Mouse (Mus musculus): ENCODE data around the gene Kcna10.

Kcna10 gene

DNA sequence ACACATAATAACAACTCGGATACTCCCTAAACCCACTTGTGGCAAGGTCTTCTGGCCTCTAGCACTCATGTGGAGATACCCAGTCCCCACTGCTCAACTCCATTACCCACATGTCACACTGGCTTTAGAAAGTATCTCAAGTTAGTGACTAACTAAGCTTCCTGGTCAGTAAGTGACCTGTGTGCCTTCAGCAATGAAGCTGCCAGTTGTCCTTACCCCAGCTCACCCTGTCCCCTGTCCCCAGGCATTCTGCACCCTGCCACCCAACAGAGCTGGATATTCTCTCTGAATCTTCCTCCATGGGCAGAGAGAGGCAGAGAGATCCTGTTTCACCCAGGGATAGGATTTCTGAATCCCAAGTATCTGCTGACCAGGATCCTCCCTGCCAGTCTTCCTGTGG lies at the start of gene Kcna10:
Kcna10 (plus strand) TSS at position 301 of the 400 bp plus-strand sequence.
- no peak for DNase-seq

DNA sequence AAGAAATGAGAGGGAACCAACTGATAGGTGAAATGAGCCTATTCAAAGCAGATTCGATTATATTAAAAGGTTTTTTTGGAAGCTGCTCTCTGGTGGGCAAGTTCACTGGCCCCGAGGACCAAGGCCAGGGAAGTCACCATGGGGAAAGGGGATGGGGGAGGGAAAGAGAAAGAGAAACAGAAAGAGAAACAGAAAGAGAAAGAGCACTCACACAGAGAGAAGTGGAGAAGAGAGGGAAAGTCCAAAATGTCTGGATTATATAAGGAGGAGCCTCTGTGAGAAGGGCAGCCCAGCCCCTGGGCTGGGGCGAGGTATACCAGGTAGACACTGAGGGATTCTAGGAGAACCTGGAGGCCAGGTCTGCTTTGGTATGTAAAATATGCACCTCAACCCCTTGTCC lies 48.4 kb upstream of the Kcna10 start:
- no peak for DNase-seq

DNA sequence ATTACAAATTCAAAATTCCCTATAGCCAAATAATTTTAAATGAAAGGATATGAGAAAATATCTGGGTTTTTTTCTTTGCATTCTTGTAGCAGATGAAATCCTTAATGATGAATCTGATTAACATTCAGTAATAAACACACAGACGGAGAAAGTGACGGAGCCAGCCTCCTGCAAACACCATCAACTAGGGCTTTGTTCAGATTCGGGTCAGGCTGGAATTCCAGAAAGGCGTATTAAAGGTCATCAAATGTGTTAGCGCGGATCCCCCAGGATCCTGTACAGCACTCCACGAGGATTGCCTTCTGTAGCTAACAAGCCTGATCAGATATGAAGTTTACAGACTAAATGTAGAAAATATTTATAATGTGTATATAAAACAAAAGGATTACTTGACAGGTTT lies 35.7 kb upstream of the Kcna10 start:
- DNase-seq, result no peak

DNA sequence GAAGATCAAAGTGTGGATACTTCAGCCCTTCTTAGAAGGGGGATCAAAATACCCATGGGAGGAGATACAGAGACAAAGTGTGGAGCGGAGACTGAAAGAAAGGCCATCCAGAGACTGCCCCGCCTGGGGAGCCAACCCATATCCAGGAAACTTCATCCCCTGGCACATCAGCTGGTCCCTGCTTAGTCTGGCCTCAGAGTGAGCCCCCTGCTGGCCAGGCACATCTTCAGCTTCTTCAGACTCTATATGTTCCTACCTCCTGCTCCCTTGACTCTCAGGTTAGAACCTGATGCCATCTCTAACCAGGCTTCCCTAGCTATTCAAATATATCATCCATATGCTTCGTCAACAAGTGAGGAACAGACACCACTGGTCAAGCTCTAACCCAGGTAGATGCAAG lies 33.9 kb upstream of the Kcna10 start:
- peak; percentile 61 for DNase-seq

DNA sequence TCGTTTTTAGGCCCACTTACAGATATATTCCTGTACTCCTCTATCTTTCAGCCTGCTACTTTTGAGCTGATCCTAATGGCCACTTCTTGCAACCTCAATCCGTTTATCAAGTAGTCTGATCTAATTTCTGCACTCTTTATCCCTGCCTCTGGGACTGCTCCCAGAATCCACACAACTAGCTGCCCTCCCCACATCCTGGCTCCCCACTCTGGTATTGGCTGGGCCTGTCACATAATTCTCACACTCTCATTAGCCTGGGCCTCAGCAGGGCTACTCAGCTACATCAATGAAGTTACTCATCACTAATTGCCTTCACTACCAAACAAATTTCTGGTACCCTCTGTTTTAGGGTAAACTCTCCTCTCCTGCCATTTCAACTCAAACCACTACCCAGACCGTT lies 32.4 kb upstream of the Kcna10 start:
- DNase-seq, result no peak

DNA sequence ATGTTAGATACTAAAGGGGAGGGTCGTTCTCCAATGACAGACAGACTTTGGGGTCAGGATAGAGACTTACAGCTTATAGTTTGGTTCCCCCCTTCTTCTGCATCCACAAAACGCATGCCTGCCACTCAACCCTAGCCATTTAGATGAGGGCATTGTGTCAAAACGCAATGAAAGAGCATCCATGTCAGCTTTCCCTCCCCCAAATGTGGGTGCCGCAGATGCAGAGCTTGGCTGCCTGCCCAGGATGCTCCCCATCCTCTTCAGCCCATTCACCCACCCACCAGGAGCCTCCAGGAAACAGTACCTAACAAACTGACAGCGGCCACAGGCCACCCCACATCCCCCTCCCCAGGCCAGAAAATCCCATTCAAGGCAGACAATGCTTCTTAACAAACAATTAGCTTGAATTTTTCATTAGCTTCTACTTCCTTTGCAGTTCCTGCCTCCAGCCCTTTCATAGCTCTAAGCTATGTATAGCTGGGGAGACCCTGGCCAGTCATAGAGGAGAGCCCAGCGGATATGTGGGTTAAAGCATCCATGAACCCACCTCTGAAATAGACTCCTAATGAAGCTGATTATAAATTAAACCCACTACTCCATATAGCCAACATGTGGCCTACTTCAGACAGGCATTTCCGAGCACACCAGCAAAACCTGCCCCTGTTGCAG lies 31.9 kb upstream of the Kcna10 start:
- DNase-seq, result no peak

DNA sequence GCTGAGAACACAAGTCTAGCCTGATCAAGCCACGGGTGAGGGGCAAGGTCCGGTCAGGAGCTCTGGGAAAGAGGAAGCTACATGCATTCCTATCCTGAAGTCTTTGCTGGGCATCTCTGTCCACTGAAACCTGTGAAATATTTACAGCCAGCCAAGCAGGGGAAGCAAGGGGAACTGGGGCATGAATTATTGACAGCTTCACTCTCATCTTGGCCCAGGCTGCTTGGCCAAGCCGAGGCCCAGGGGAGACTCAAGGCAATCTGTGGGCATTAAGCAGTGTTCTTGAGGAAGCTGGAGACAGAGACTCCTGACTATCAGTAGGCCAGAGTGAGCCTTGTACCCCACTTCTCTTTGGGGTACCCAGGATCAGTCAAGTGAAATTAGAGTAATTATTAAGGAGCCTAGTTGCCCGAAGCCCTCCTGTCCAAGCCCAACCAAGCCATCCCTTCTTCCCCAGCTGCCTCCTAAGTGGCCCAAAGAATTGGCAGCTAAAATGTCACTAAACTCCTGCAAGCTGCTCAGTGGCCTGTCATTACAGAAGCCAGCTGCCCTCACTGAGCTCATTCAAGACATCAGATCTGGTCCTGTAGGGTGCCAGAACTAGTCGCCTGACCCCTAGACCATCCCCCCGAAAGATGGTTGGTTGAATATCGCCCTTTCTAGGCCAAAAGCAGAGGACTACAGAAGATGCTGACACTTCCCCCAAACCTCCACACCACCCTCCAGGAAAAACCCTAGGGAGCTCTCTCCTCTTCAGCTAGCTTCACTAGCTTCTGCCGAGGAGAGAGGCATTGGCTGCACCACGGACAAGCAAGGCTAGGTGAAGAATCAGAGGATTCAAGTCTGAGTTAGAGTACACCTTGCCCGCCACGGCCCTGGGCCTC lies 28.8 kb upstream of the Kcna10 start:
- peak; percentile 12 for DNase-seq

DNA sequence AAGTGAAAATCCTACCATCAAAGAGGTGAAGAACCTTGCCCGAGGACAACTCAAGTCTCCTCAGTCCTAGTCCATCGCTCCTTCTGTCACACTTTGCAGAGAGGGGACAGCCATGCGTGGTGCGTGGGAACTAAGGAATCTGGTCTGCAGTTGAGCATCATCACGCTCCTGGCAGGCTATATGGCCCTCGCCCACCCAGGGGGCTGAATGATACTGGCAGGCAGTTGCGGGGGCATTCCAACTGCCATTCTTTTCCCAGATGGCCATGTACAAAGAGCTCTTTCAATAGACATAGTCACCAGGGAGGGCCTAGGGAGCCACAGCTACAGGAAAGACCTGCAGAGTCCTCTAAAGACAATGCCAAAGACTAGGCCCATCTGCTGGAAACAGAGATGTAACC lies 24.0 kb upstream of the Kcna10 start:
- no peak for DNase-seq

DNA sequence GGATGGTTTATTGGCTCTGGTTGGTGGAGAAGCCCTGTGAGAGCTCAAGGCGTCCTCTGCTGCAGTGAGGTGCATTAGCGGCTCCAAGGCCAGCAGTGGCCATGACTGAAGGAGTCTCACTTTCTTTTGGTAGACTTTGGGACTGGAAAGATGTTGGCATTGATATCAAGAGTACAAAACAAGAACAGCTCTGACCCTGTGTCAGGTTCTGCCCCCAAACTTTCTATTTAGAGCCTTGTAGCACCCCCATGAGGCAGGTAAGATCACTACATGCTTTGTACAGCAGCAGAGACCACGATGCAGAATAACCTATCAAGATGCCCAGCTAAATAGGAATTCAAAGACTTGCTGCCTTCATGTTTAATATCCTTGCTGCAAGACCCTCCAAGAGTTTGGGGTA lies 23.4 kb upstream of the Kcna10 start:
- no peak for DNase-seq

DNA sequence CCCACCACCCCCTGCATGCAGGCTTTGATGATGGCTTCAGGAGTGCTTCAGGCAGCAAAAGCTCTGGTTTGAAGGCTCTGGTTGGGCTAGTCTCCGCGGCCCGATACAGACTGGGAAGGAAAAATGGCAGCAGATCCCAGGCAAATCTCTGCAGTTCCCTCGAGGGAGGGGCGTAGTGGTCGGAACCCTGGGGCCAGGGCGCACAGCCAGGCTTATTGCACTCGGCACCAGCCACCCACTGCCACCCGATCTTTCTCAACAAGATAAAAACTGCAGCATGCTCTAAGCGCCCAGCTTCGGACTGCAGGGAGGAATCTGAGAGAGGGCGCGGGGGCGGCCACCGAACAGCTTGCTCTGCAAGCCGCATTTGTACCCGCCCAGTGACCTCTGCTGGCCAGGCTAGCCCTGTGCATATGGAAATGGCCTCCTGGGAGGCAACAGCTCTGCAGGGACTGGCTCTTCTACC lies 23.0 kb upstream of the Kcna10 start:
- DNase-seq, result peak; percentile 37

DNA sequence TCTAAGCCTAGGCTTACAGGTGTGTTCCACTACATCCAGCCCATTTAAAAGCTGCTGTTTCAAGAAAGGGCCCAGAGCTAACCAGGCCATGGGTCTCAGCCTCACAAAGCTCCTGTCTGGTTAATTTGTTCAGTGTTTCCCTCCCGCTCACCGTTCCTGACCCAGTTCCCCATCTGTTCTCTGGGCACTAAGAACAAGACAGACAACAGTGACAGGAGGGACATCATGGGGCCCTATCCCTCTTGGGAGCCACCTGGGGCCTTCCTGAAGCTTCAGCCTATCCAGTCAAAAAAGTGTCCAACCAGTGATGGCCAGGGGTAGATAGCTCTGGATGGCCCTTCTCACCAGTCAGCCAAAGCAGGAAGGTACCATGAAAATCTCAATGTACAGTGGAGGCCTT lies 20.1 kb upstream of the Kcna10 start:
- no peak for DNase-seq

DNA sequence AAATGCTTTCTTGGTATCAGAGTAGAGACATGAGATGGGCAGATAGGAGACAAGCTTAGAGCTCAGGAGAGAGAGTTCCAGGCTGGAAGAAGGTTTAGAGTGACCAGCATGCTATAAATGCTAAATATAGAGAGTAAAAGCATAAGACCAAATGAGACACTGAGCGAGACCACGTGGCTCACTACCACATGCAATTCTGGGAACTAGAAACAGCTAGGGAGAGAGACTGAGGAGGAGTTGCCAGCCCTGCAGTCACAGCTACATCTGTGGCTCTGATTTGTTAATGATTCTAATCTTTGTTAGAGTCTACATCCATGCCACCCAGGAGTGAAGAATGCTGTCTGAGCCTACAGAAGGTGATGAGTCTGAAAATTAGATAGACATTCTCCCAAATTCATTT lies 13.3 kb upstream of the Kcna10 start:
- DNase-seq, result no peak

DNA sequence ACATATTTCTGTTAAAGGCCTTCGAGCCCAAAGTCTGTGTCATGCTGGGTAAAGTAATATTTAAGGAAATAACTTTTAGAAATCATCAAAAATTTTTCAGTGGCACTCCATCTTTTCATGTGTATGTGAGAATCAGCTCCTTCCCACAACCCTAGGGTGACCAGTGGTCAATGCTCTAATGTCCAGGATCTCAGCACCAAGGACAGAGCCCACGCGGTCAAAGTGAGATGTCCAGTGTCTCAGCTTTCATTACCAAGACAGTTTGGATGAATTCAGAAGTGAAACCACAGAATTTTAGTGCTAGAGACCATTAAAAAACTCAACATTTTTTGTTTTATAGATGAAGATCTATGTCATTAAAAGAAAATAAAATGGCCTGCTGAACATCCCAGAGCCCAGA lies 10.9 kb upstream of the Kcna10 start:
- DNase-seq, result peak; percentile 43

DNA sequence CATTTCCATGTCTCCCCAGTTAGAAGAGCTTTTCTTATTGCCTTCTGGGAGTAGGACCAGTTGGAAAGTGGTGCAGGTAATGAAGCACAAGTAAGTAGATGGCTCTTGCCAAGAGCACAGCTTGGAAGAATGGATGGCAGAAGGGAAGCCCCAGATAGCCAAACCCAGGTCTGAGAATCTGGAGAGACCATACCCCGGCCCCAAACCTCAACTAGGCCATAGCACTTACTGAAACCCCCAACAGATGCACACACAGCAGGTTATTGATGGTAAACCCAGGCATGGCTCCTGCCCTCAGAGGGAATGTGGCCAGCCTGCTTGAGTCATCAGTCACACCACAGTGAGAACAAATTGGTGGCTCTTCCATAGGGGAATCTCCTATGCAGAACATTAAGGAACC lies 10.3 kb upstream of the Kcna10 start:
- no peak for DNase-seq

DNA sequence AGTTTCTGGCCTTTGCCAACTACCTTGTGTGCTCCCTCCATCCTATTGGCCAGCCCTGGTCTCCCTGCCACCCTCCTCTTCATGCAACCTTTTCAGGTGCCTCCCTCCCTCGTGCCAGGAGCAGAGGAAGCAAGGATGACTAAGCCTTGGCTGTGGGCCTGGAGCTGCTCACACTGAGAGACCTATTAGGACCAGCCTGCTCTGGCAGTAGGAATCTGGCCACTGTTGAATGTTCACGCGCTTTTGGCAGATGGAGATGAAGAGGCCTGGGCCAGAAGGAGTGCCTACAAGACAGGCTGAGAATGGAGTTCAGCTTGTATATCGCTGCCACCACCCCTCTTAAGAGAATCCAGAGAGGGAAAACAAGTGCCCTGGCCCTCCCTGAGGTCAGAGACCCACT lies 7.4 kb upstream of the Kcna10 start:
- DNase-seq, result no peak

DNA sequence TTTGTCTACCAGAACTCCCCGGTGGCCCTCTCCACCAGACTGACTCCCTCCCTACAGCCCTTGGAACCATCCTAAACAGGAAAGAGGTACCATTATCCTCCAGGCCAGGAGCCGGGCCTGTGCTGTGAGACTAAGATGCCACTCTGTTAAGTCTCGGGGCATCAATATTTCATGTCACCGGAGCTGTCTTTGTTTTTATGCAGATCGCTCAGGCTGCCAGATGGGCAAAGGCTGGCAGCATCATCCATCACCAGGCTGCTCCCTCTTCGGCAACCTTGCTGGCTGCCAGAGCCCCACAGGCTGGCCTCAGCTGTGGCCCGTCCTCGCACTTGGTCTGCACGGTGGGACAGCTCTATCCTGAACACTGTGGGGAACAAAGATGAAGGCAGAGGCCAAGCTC lies 6.4 kb upstream of the Kcna10 start:
- no peak for DNase-seq

DNA sequence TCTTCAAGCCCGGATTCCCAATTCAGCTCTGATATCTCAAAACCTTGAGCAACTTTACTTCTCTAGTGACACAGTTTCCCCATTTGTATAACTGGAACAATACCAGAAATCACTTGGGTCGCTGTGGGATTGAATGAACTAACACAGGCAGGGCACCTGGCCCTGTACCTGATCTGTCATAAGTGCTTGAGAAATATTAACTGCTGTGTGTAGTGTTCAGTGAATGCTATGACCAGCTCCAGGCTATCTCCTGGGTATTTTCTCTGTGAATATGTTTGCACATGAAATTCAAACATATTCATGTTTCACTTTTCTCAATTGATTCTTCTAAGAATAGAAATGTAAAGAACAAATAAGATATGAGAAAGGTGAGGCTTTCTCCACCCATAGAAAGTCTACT lies 2.0 kb upstream of the Kcna10 start:
- no peak for DNase-seq

DNA sequence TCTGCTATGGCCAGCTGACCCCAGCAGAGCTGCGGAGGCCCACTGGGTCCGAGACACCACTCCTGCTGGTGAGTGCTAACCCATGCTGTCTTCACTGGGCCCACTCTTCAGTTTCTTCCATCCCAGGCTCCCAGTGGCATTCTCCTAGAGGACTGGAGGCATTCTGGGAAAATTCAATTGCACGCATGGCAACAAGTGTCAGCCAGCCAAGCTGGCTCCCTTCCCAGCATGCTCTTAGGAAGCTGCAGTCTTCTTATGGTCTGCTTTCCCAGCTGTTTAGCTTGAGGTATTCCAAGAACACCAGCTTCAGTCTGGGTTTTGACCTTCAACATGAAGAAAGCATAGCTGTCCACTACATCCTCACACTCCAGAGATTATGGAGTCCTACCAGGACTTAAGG lies 322 bp downstream of the Kcna10 start:
- DNase-seq, result peak; percentile 22

DNA sequence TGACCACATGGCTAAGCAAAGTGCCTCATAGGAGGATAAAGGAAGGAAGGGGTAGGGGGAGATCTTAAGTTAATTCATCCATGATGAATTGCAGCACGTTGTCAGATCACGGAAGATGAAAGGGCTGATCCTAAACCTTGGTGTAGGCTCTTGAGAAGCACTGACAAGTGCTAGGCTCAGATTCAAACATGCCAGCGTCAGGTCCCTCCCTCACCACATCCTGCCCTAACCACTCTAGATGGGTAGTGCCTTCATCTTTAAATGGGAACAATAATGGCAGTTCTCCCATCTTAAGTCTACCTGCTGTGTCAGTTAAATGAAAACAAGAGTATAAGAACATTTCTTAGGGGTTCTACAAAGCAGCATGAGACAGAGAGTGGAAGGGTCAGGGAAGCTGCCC lies 2.7 kb downstream of the Kcna10 start:
- DNase-seq, result no peak

DNA sequence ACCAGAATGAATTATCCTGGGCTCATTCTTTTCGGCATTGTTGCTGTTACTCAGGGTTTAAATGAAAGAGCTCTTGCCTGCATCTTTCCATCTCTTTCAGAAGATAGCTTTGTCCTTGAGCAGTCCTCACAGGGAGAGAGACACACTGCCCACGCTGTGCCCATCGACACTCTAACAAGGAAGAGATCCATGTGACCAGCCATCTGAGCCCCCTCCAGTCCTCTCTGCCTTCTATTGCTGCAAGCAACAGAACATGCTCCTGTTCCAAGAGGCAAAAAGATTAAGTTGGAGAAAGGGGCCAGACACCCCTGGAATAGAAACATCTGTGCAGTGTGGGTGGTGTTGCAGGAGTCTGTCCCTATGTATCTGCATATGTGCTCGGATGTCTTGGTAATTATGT lies 4.2 kb downstream of the Kcna10 start:
- DNase-seq, result no peak

DNA sequence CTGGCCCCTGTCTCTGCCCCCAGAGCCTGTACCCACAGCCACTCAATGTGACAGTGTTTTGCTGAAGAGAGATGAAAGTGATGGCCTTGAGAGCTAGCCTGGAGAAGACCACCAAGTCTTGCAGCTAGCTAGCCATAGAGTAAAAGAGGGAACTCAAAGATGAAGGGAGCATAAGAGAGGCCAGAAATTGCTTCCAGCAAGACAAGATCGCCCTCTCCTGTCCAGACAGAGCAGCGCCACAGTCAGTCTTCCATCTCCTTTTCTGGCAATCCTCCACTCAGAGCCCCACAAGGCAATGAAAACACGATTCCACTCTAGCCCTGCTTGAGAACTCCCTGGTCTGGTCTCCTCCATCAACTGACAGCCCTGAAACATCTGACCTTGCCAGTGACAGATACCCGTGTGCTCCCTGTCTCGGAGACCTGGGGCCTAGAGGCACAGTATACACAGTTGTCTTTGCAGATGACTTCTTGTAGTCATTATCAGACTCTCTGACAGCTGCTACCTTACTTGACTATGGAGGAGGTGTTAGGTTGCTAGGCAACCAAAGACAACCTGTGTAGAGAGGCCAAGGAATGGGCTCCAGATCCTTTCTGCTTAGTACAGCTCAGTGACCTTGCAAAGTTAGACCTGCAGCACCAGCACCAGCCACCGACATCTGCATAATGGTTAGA lies 5.5 kb downstream of the Kcna10 start:
- DNase-seq, result peak; percentile 48

DNA sequence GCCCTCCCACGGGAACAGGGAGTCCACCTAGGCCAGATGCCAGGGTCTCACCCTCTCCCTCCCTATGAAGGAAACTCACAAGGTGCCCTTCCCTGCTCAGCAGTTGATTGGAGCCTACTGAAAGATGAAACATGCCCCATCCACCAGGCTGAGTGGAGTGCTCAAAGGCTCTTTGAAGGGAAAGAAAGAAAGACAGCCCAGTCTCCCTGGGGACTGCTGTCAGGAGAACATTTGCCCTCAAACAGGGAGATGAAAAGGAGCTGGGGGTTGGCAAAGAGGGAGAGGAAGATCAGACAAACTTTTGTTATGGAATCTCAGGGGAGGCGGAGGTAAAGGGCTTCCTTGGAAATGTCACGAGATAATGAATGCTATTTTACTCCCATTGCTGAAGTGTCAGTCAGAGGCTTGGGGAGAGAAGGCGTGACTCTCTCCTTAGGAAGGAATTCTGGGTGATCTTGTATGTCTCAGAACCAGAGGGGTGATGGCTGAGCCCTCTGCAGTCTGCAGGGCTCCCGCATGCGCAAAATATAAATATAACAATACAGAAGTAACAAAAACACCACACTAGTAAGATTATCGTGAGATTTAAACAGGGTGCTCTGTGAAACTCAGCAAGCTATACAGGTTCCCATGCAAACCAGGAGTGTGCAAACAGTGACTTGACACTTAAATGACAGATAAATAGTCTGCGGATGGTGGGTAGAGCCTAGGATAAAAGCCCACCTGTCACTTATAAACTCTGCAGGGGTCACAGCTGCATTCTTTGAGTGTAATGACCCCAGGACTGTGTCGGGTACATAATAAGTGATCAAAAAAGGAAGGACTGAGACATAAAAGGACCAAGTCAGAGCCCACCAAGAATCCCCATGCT lies 18.7 kb downstream of the Kcna10 start:
- no peak for DNase-seq

DNA sequence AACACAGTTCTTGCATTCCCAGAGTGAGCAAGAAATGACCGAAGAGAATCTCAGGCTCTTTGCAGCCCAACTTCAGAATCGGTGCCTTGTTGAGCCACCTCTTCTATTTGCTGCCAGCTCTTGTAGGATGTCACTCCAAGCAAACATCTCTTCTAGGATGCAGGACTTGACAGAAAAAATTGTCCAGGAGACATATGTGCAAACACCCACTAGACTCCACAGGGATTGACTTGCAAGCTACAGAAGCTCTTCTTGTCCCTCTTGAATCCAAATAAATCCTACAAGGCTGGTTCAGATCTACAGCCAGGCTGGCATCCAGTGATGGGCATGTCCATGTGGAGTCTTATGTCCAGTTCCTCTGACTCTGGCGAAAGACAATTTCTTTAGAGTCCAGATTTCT lies 21.6 kb downstream of the Kcna10 start:
- no peak for DNase-seq

Measured in kidney, postnatal 10 days (tissue).